Mouse (Mus musculus) embryonic fibroblast, embryonic 13.5 days (primary cell): ENCODE results near the gene H2al1c.
"Not testable (repeated sequence)": the region's sequence is repeated elsewhere in the genome, so short reads cannot be mapped to it uniquely, and the experiment has no call there.

ENCODE experiments used
- CTCF ChIP-seq: IDR thresholded peaks from 2 replicates; pipeline ENCODE4 v1.5.1; 2011; ENCODE audit warnings: mild to moderate bottlenecking, control low read depth, low read length, moderate library complexity, borderline replicate concordance; ENCODE audit not compliant: insufficient read depth
- POLR2A ChIP-seq: IDR thresholded peaks from 2 replicates; pipeline ENCODE4 v1.6.1; 2011; ENCODE audit warnings: low read depth, mild to moderate bottlenecking, control low read depth, low read length, moderate library complexity

DNA sequence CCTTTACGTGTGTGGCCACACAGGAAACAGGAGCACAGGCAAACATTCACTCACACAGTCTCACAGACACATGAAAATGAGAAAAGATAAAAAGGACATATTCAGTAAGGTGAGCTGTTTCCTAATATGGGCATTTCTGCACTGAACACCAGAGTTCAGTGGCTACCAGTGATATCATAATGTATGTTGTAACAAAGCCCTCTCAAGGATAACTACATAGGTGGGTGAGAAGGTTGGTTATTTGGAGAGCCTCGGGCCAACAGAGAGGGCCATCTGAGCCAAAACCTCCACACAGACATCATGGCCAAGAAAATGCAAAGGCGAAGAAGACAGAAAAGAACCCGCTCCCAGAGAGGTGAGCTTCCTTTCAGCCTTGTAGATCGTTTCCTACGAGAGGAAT, 3.1 kb downstream of the H2al1c start, which contains the start of gene H2al1d:
- not testable (repeated sequence) for TF ChIP-seq CTCF, POLR2A
